In genomic region chr10:60381142-60381925, GRCm38 (mm10) we compare ENCODE assay signal across 12 mouse cellular contexts. TPM values are rescaled to one million over a fixed set of nuclear protein-coding genes. Genes with fewer than 3 reads are reported as not detected.
DNase-seq lines count a peak whose midpoint lies in the region; ATAC-seq and TF ChIP-seq lines count a peak whose summit lies in the region.
"Had no signal": no experiment of that assay in that cellular context is flagged by ENCODE, and none has a peak within 500 bp of the region (broad histone marks: within the 10 kb centered on the region; RNA-seq: fewer than 3 reads in every experiment).

No protein-coding gene starts in this region.

- 56% methylated on average over 10 of the region's 10 CpGs for WGBS in lung, postnatal 0 days
- WGBS in bone marrow, adult 2 months, result 31% methylated on average over 10 of the region's 10 CpGs

- H3K4me1 ChIP-seq in lung, postnatal 0 days (ENCODE audit: insufficient read depth, low read depth, low read length), result peaks cover 5% of the 10 kb centered on the region; the same call in 1 of the 2 replicates
- H3K4me1 ChIP-seq in bone marrow, adult 2 months (ENCODE audit: control insufficient read depth, insufficient read depth, low read length), result peaks cover 6% of the 10 kb centered on the region
- peaks cover 63% of the 10 kb centered on the region for H3K4me1 ChIP-seq in megakaryocyte, embryonic 14.5 days

- H3K9me3 ChIP-seq in lung, postnatal 0 days (ENCODE audit: low read length), result no peaks in the 10 kb centered on the region
- H3K9me3 ChIP-seq in megakaryocyte, embryonic 14.5 days, result no peaks in the 10 kb centered on the region
- H3K9me3 ChIP-seq: limb, embryonic 12.5 days had no signal

- TF ChIP-seq CTCF in lung, postnatal 0 days (IDR thresholded peaks at IDR 0.05), result no peak
- no peak for TF ChIP-seq CTCF in bone marrow, adult 2 months (IDR thresholded peaks at IDR 0.05; ENCODE audit: control insufficient read depth, insufficient read depth, low read length)

- H3K36me3 ChIP-seq in lung, postnatal 0 days (ENCODE audit: insufficient read depth, low read length), result no peaks in the 10 kb centered on the region
- peaks cover 79% of the 10 kb centered on the region for H3K36me3 ChIP-seq in megakaryocyte, embryonic 14.5 days (replicated peaks; ENCODE audit: low read length)
- H3K36me3 ChIP-seq: limb, embryonic 12.5 days had no signal

- TF ChIP-seq POLR2A in bone marrow, adult 2 months (IDR thresholded peaks at IDR 0.05; ENCODE audit: borderline replicate concordance, control insufficient read depth, low read depth, low read length), result no peak

- TF ChIP-seq EP300 in lung, postnatal 0 days (IDR thresholded peaks at IDR 0.05), result no peak

- H3K4me2 ChIP-seq in lung, postnatal 0 days (replicated peaks; ENCODE audit: low read depth, low read length), result no peak overlapping the region
- H3K4me2 ChIP-seq: limb, embryonic 12.5 days had no signal

- no peaks in the 10 kb centered on the region for H3K27me3 ChIP-seq in lung, postnatal 0 days (replicated peaks; ENCODE audit: insufficient read depth, low read length)
- peaks cover 11% of the 10 kb centered on the region for H3K27me3 ChIP-seq in megakaryocyte, embryonic 14.5 days (replicated peaks)
- H3K27me3 ChIP-seq: limb, embryonic 12.5 days had no signal

- peak; percentile 25; the same call in 1 of the 2 replicates for ATAC-seq in lung, postnatal 0 days
- no peak for ATAC-seq in erythroid progenitor cell, adult 5-6 weeks (replicated peaks; ENCODE audit: low FRiP score, poor library complexity, severe bottlenecking)

- peak; percentile 14 for DNase-seq in lung, postnatal 0 days (ENCODE audit: low spot score)
- DNase-seq in lung, postnatal 36 days, result no peak
- peak; percentile 83 for DNase-seq in thymus, postnatal 25 days
- no peak for DNase-seq in gastrocnemius, postnatal 14 days
- DNase-seq: cerebellum, postnatal 10 days; retina, postnatal 1 day had no signal

- no peak overlapping the region for H3K9ac ChIP-seq in lung, postnatal 0 days (replicated peaks; ENCODE audit: low read depth)
- H3K9ac ChIP-seq: limb, embryonic 12.5 days had no signal

- H3K4me3 ChIP-seq in lung, postnatal 0 days (ENCODE audit: low read depth, low read length), result no peak overlapping the region
- H3K4me3 ChIP-seq in bone marrow, adult 2 months (replicated peaks; ENCODE audit: control insufficient read depth, low read depth, low read length), result no peak overlapping the region
- H3K4me3 ChIP-seq in megakaryocyte, embryonic 14.5 days (replicated peaks), result peak overlapping the region; percentile 24
- H3K4me3 ChIP-seq: limb, embryonic 12.5 days; myocyte had no signal

- intact Hi-C loops in gastrocnemius, postnatal 14 days (cut with DNase I; ENCODE audit: low total_unique reads), result no loop called here

- no peak overlapping the region for H3K27ac ChIP-seq in lung, postnatal 0 days (ENCODE audit: low read length)
- peak overlapping the region; percentile 67 for H3K27ac ChIP-seq in bone marrow, adult 2 months (ENCODE audit: control insufficient read depth, insufficient read depth, low read depth, low read length, poor library complexity)
- H3K27ac ChIP-seq: limb, embryonic 12.5 days had no signal

RNA-seq across cellular contexts. Expression of gene Gm17455, which starts 18.2 kb away (rescaled TPM):
- 2.3 and 3.2 TPM in 2 replicates for polyA plus RNA-seq in lung, postnatal 0 days (2015; fragmentation: Nextera tagmentation; extraction: Ambion mirVana)
- 1.9 and 6.0 TPM in 2 replicates for polyA plus RNA-seq in bone marrow, adult 2 months (2011; ENCODE audit: insufficient read depth, insufficient read length, low replicate concordance, missing spikeins)
- 0.44 TPM in 1 of 2 replicates, not detected in the other for polyA plus RNA-seq in megakaryocyte, embryonic 14.5 days (2012; ENCODE audit: insufficient read depth, low replicate concordance)
- total RNA-seq in erythroid progenitor cell, adult 5-6 weeks (2015; ENCODE audit: low replicate concordance), result not detected in 2 replicates
- total RNA-seq in erythroid progenitor cell, adult 5-6 weeks (2017; ENCODE audit: low replicate concordance), result not detected in 2 replicates
- total RNA-seq in gastrocnemius, postnatal 14 days (2021), result under 1 TPM in 1 of 2 experiments, not detected in 1; 0.27 TPM
- polyA plus RNA-seq: testis, adult 2 months had no signal

RNA-seq across cellular contexts. Expression of gene Vsir, which starts 34.7 kb away (rescaled TPM):
- polyA plus RNA-seq in lung, postnatal 0 days (2015; fragmentation: Nextera tagmentation; extraction: Ambion mirVana), result 13.7 and 19.7 TPM in 2 replicates
- polyA plus RNA-seq in bone marrow, adult 2 months (2011; ENCODE audit: insufficient read depth, insufficient read length, low replicate concordance, missing spikeins), result 39.7 and 97.9 TPM in 2 replicates
- polyA plus RNA-seq in megakaryocyte, embryonic 14.5 days (2012; ENCODE audit: insufficient read depth, low replicate concordance), result 29.9 and 107 TPM in 2 replicates
- total RNA-seq in erythroid progenitor cell, adult 5-6 weeks (2015; ENCODE audit: low replicate concordance), result 84.7 and 114 TPM in 2 replicates
- total RNA-seq in erythroid progenitor cell, adult 5-6 weeks (2017; ENCODE audit: low replicate concordance), result 84.7 and 147 TPM in 2 replicates
- total RNA-seq in gastrocnemius, postnatal 14 days (2021), result 10 to 100 TPM; 12.9 to 14.7 TPM

Comparison
In these comparisons a context has a peak if more than half of its experiments do, and no peak if none do; other contexts are left out.
1. DNase-seq: peak in lung, postnatal 0 days (single experiment) and thymus, postnatal 25 days (single experiment); none in lung, postnatal 36 days (single experiment) and gastrocnemius, postnatal 14 days (single experiment).